Mouse (Mus musculus): Measurements from ENCODE around the gene B4galnt2.

GRCm38 (mm10) chr11:95875804-95876203 is 38.9 kb downstream of the B4galnt2 start:
- TF ChIP-seq POLR2A (IDR thresholded peaks at IDR 0.05; ENCODE audit: borderline replicate concordance, extremely low read depth, low read depth, low read length) (no peak), CTCF (IDR thresholded peaks at IDR 0.05; ENCODE audit: insufficient read depth, low read length) (no peak)

Data from lung, adult 2 months (tissue).